Mouse (Mus musculus): ENCODE measurements around the gene Rps29. TPM values are rescaled to one million over a fixed set of nuclear protein-coding genes. Genes with fewer than 3 reads are reported as not detected.

The Rps29 gene
- polyA plus RNA-seq, 1 experiment, result 1,840 TPM

DNA sequence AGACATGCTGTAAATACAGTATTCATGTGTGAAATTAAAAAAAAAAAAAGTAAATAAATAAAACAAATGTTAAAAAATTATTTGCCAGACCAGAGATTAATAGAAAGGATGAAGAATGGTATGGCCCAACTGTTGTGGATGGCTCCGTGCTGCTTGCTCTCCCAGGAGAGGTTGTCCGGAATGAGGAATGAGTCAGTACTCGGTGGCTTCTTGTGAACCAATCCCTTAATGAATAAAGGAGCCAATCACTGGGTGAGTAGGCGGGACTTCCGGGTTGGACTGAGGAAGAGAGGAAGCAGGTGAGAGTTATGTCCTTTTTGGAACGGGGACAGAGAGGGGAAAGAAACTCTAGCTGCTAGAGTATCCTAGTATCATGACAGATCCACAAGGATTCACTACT, 39.1 kb downstream of the Rps29 start:
- Histone ChIP-seq H3K4me3 (replicated peaks) (no peak overlapping the region), H3K27me3 (replicated peaks) (no peaks in the 10 kb centered on the region), H3K36me3 (replicated peaks; ENCODE audit: low read length) (no peaks in the 10 kb centered on the region), H3K4me1 (no peaks in the 10 kb centered on the region), H3K9me3 (peaks cover 8% of the 10 kb centered on the region)
- no peak for TF ChIP-seq FLI1 (IDR thresholded peaks at IDR 0.05; ENCODE audit: low read length)
- no peak for TF ChIP-seq GATA1 (IDR thresholded peaks at IDR 0.05; ENCODE audit: borderline replicate concordance, low read length)

Other genes with a start within 250 kb of the Rps29 start
- 14.7 TPM in 1 of 2 replicates, not detected in the other for gene Lrr1, start 9.6 kb upstream of the Rps29 start, polyA plus RNA-seq (2012; ENCODE audit: insufficient read depth, low replicate concordance)
- 6.9 and 62.3 TPM in 2 replicates for gene Rpl36al, start 24.9 kb upstream of the Rps29 start, polyA plus RNA-seq (2012; ENCODE audit: insufficient read depth, low replicate concordance)
- 21.6 and 30.4 TPM in 2 replicates for gene Mgat2, start 25.0 kb upstream of the Rps29 start, polyA plus RNA-seq (2012; ENCODE audit: insufficient read depth, low replicate concordance)
- 5.9 and 6.8 TPM in 2 replicates for gene Gm49383, start 37.9 kb upstream of the Rps29 start, polyA plus RNA-seq (2012; ENCODE audit: insufficient read depth, low replicate concordance)
- gene Dnaaf2, start 39.2 kb upstream of the Rps29 start, polyA plus RNA-seq (2012; ENCODE audit: insufficient read depth, low replicate concordance), result 0.65 and 2.6 TPM in 2 replicates
- not detected in 2 replicates for gene Gm49384, start 45.1 kb upstream of the Rps29 start, polyA plus RNA-seq (2012; ENCODE audit: insufficient read depth, low replicate concordance)
- 2.3 and 13.8 TPM in 2 replicates for gene Pole2, start 69.0 kb upstream of the Rps29 start, polyA plus RNA-seq (2012; ENCODE audit: insufficient read depth, low replicate concordance)
- gene Klhdc1, start 82.0 kb upstream of the Rps29 start, polyA plus RNA-seq (2012; ENCODE audit: insufficient read depth, low replicate concordance), result 1.1 and 1.2 TPM in 2 replicates
- gene Klhdc2, start 137.5 kb upstream of the Rps29 start, polyA plus RNA-seq (2012; ENCODE audit: insufficient read depth, low replicate concordance), result 7.4 and 26.4 TPM in 2 replicates
- gene Nemf, start 198.0 kb upstream of the Rps29 start, polyA plus RNA-seq (2012; ENCODE audit: insufficient read depth, low replicate concordance), result 1.4 and 3.2 TPM in 2 replicates
- 211 and 251 TPM in 2 replicates for gene Arf6, start 213.0 kb upstream of the Rps29 start, polyA plus RNA-seq (2012; ENCODE audit: insufficient read depth, low replicate concordance)
- 3.3 and 4.8 TPM in 2 replicates for gene Gm9887, start 213.3 kb upstream of the Rps29 start, polyA plus RNA-seq (2012; ENCODE audit: insufficient read depth, low replicate concordance)

Measured in megakaryocyte, embryonic 14.5 days (primary cell).